In genomic region chr3:144412538-144413272, GRCm38 (mm10) we compare ENCODE assay signal across 9 mouse cellular contexts.
DNase-seq lines count a peak whose midpoint lies in the region; ATAC-seq and TF ChIP-seq lines count a peak whose summit lies in the region.
"Had no signal": no experiment of that assay in that cellular context is flagged by ENCODE, and none has a peak within 500 bp of the region (broad histone marks: within the 10 kb centered on the region; RNA-seq: fewer than 3 reads in every experiment).

No protein-coding gene starts in this region.

- intact Hi-C loops in left cerebral cortex, postnatal 4 days (cut with DNase I) = no loop called here

- H3K27me3 ChIP-seq in kidney, embryonic 14.5 days (ENCODE audit: control insufficient read depth, insufficient read depth, low read length) = no peaks in the 10 kb centered on the region
- H3K27me3 ChIP-seq in forebrain, embryonic 10.5 days (ENCODE audit: poor library complexity, severe bottlenecking) = peaks cover 15% of the 10 kb centered on the region
- H3K27me3 ChIP-seq in liver, embryonic 12.5 days (replicated peaks) = 0 out of 2 replicates have a peak, but pooled peaks cover 7% of the 10 kb centered on the region
- H3K27me3 ChIP-seq in thymus, adult 2 months (ENCODE audit: control insufficient read depth, insufficient read depth, low read length) = no peaks in the 10 kb centered on the region

- no peak overlapping the region for H3K27ac ChIP-seq in kidney, embryonic 14.5 days (ENCODE audit: low read depth, low read length)
- peak overlapping the region; percentile 40 for H3K27ac ChIP-seq in forebrain, embryonic 10.5 days
- H3K27ac ChIP-seq in liver, embryonic 12.5 days = no peak overlapping the region
- no peak overlapping the region for H3K27ac ChIP-seq in thymus, adult 2 months (ENCODE audit: control insufficient read depth, insufficient read depth, low read length)

- no peak for DNase-seq in kidney, adult 9 months
- peak; percentile 26 for DNase-seq in forebrain, embryonic 10.5 days (ENCODE audit: extremely low spot score, low spot score)
- DNase-seq in thymus, adult 2 months = peak; percentile 77
- DNase-seq in testis, postnatal 10 days (ENCODE audit: low spot score) = no peak
- DNase-seq in left cerebral cortex, postnatal 4 days = no peak
- DNase-seq in layer of hippocampus, postnatal 10 days (ENCODE audit: low spot score in 2 of 2) = no peak
- DNase-seq: heart, postnatal 14 days had no signal

- peak; percentile 62 for ATAC-seq in kidney, embryonic 14.5 days (ENCODE audit: low FRiP score, low TSS enrichment)
- no peak for ATAC-seq in liver, embryonic 12.5 days

- no peak overlapping the region for H3K4me3 ChIP-seq in kidney, embryonic 14.5 days (ENCODE audit: low read length)
- peak overlapping the region; percentile 28; the same call in 1 of the 2 replicates for H3K4me3 ChIP-seq in forebrain, embryonic 10.5 days
- no peak overlapping the region for H3K4me3 ChIP-seq in liver, embryonic 12.5 days
- H3K4me3 ChIP-seq in thymus, adult 2 months (ENCODE audit: control insufficient read depth, insufficient read depth, low read length) = 0 out of 2 replicates have a peak overlapping the region, but pooled peaks have one; percentile 22

- TF ChIP-seq POLR2A in thymus, adult 2 months (IDR thresholded peaks at IDR 0.05; ENCODE audit: control insufficient read depth, extremely low read depth, insufficient read depth, low read length, poor library complexity) = no peak

- no peak for TF ChIP-seq CTCF in thymus, adult 2 months (IDR thresholded peaks at IDR 0.05; ENCODE audit: borderline replicate concordance, control insufficient read depth, extremely low read depth, insufficient read depth, low read length, poor library complexity)

- peaks cover 7% of the 10 kb centered on the region; the same call in 1 of the 2 replicates for H3K4me1 ChIP-seq in kidney, embryonic 14.5 days (ENCODE audit: control insufficient read depth, insufficient read depth, low read length)
- peaks cover 29% of the 10 kb centered on the region for H3K4me1 ChIP-seq in forebrain, embryonic 10.5 days
- peaks cover 5% of the 10 kb centered on the region; the same call in 1 of the 2 replicates for H3K4me1 ChIP-seq in liver, embryonic 12.5 days
- H3K4me1 ChIP-seq in thymus, adult 2 months (replicated peaks; ENCODE audit: control insufficient read depth, insufficient read depth, low read length) = peaks cover 17% of the 10 kb centered on the region

- no peaks in the 10 kb centered on the region for H3K36me3 ChIP-seq in kidney, embryonic 14.5 days (ENCODE audit: control insufficient read depth, insufficient read depth, low read length)
- no peaks in the 10 kb centered on the region for H3K36me3 ChIP-seq in forebrain, embryonic 10.5 days (replicated peaks)
- H3K36me3 ChIP-seq in liver, embryonic 12.5 days = no peaks in the 10 kb centered on the region
- no peaks in the 10 kb centered on the region for H3K36me3 ChIP-seq in thymus, adult 2 months (ENCODE audit: control insufficient read depth, insufficient read depth, low read length)

- H3K9me3 ChIP-seq in kidney, embryonic 14.5 days (ENCODE audit: control insufficient read depth, low read length) = no peaks in the 10 kb centered on the region
- peaks cover 5% of the 10 kb centered on the region; the same call in 1 of the 2 replicates for H3K9me3 ChIP-seq in forebrain, embryonic 10.5 days
- no peaks in the 10 kb centered on the region for H3K9me3 ChIP-seq in liver, embryonic 12.5 days (replicated peaks)

- H3K9ac ChIP-seq in kidney, embryonic 14.5 days (ENCODE audit: low read depth, low read length) = no peak overlapping the region; the same call in 1 of the 2 replicates
- no peak overlapping the region for H3K9ac ChIP-seq in liver, embryonic 12.5 days

- WGBS in kidney, embryonic 14.5 days = 9% methylated on average over 10 of the region's 10 CpGs
- WGBS in forebrain, embryonic 10.5 days = 0% methylated on average over 10 of the region's 10 CpGs
- 10% methylated on average over 10 of the region's 10 CpGs for WGBS in liver, embryonic 12.5 days (ENCODE audit: insufficient replicate concordance)
- 2% methylated on average over 10 of the region's 10 CpGs for WGBS in thymus, adult 2 months

- H3K4me2 ChIP-seq in kidney, embryonic 14.5 days (replicated peaks; ENCODE audit: low read depth, low read length) = no peak overlapping the region; the same call in 1 of the 2 replicates
- peak overlapping the region; percentile 2; the same call in 1 of the 2 replicates for H3K4me2 ChIP-seq in liver, embryonic 12.5 days

Comparison
In these comparisons a context has a peak if more than half of its experiments do, and no peak if none do; other contexts are left out.
1. H3K4me3 ChIP-seq: peak in forebrain, embryonic 10.5 days (single experiment) and thymus, adult 2 months (single experiment); none in kidney, embryonic 14.5 days (single experiment) and liver, embryonic 12.5 days (single experiment).
2. DNase-seq: peak in forebrain, embryonic 10.5 days (single experiment) and thymus, adult 2 months (single experiment); none in kidney, adult 9 months (single experiment), testis, postnatal 10 days (single experiment), left cerebral cortex, postnatal 4 days (single experiment) and layer of hippocampus, postnatal 10 days (0 of 2).